Mouse (Mus musculus) heart, adult 2 months (tissue): Measurements from ENCODE around the gene 1700023F06Rik. TPM values are rescaled to one million over a fixed set of nuclear protein-coding genes. Genes with fewer than 3 reads are reported as not detected.

Experiments used
- DNase-seq, 2 experiments: peaks; one replicate each; pipeline ENCODE4 v3.0.0; 2021
- H3K27ac ChIP-seq: fragments of 200-600 bp; 2 replicates; pipeline ENCODE4 v1.8.1; 2022
- H3K27me3 ChIP-seq: fragments of 200-500 bp; 2 replicates; pipeline ENCODE4 v1.6.1; 2012; ENCODE audit warnings: mild to moderate bottlenecking, low read length, inconsistent platforms, mixed read lengths; ENCODE audit not compliant: control insufficient read depth, insufficient read depth
- H3K36me3 ChIP-seq: fragments of 200-500 bp; 2 replicates; pipeline ENCODE4 v1.6.1; 2012; ENCODE audit warnings: low read length, inconsistent platforms; ENCODE audit not compliant: control insufficient read depth, insufficient read depth
- H3K4me1 ChIP-seq: fragments of 200-500 bp; 2 replicates; pipeline ENCODE4 v1.6.1; 2011; ENCODE audit warnings: low read length; ENCODE audit not compliant: control insufficient read depth, insufficient read depth
- H3K4me3 ChIP-seq: fragments of 200-600 bp; 2 replicates; pipeline ENCODE4 v1.8.1; 2022
- H3K79me2 ChIP-seq: fragments of 200-500 bp; replicated peaks from 2 replicates; pipeline ENCODE4 v1.6.1; 2012; ENCODE audit warnings: mild to moderate bottlenecking, inconsistent platforms, low read length, moderate library complexity, mixed read lengths; ENCODE audit not compliant: control insufficient read depth, insufficient read depth
- H3K9ac ChIP-seq: fragments of 200-500 bp; 2 replicates; pipeline ENCODE4 v1.6.1; 2012; ENCODE audit warnings: low read depth, mild to moderate bottlenecking, control low read depth, inconsistent platforms, low read length, mixed read lengths
- CTCF ChIP-seq: fragments of 200-600 bp; IDR thresholded peaks from 2 replicates; pipeline ENCODE4 v1.8.1; 2022; ENCODE audit warnings: antibody characterized with exemption, mild to moderate bottlenecking, moderate library complexity
- EP300 ChIP-seq: fragments of 200-500 bp; IDR thresholded peaks from 2 replicates; pipeline ENCODE4 v1.6.1; 2011; ENCODE audit warnings: low read depth, low read length, control low read depth; ENCODE audit not compliant: insufficient read depth
- POLR2A ChIP-seq: fragments of 200-500 bp; IDR thresholded peaks from 2 replicates; pipeline ENCODE4 v1.6.1; 2011; ENCODE audit warnings: mild to moderate bottlenecking, low read depth, low read length, control low read depth; ENCODE audit not compliant: insufficient read depth
- WGBS: fragments of 180-500 bp; shearing (Covaris S2); methylation state at CpG from one replicate; pipeline ENCODE4 v1.1.7; 2018; 5-methylcytosine and 5-hydroxymethylcytosine counted together
- intact Hi-C: fragments of 180-260 bp; cut with DNase I; formaldehyde crosslinking; loops from one replicate; pipeline ENCODE4 v1.15.1; 2025
- polyA plus RNA-seq: library from polyadenylated mRNA; depleted of rRNA; stranded (reverse); fragments of >200 nt; gene quantifications from 2 replicates; pipeline ENCODE4 v1.2.3, GENCODE M21; 2012
- total RNA-seq, 2 experiments: library from RNA; stranded (reverse); gene quantifications; 2 replicates each; pipeline ENCODE4 v1.2.3; 2021

1700023F06Rik gene
- total and polyA plus RNA-seq, 3 experiments = 0.21 TPM; not detected in 2

GRCm38 (mm10) chr11:103192230-103192955 lies 16.0 kb downstream of the 1700023F06Rik start:
- TF ChIP-seq CTCF (no peak), EP300 (no peak), POLR2A (no peak)
- DNase-seq = peak in 1 of 2 experiments; percentile 18
- no peak overlapping the region for H3K9ac ChIP-seq
- no peaks in the 10 kb centered on the region for H3K36me3 ChIP-seq
- 55% methylated on average over 28 of the region's 28 CpGs for WGBS
- H3K4me3 ChIP-seq = no peak overlapping the region
- H3K4me1 ChIP-seq = no peaks in the 10 kb centered on the region
- no peaks in the 10 kb centered on the region; the same call in 1 of the 2 replicates for H3K27me3 ChIP-seq
- H3K79me2 ChIP-seq = no peaks in the 10 kb centered on the region
- no peak overlapping the region for H3K27ac ChIP-seq
- intact Hi-C loops = no loop called here

DNA sequence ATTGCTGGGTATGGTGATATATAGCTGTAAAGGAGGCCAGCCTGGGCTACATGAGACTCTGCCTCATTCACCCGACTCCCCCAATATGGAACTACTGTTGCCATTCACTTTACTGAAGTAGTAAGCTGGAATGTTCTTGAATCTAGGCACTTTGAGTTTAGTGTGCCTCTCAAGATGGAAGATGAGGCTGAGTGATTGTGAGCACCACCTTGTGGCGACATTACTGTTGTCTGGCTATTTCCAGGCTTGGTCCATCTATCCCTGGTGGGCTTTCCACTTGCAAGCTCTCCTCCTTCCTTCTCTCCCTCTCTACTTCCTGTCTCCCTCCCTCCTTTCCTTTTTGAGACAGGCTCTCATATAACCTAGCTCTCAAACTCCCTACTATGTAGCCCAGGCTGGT lies 23.5 kb downstream of the 1700023F06Rik start:
- Histone ChIP-seq H3K4me1 (no peaks in the 10 kb centered on the region), H3K9ac (no peak overlapping the region), H3K27me3 (no peaks in the 10 kb centered on the region), H3K27ac (no peak overlapping the region), H3K4me3 (no peak overlapping the region), H3K79me2 (no peaks in the 10 kb centered on the region), H3K36me3 (no peaks in the 10 kb centered on the region)
- intact Hi-C loops = loop anchor here (1.0 to 10.0 kb wide), 2 partner anchors 17 to 370 kb away; no protein-coding TSS in a partner anchor
- peak; percentile 41 to 62 for DNase-seq
- TF ChIP-seq EP300 (no peak), CTCF (peak; percentile 81)
- 40% methylated on average over 2 of the region's 2 CpGs for WGBS

DNA sequence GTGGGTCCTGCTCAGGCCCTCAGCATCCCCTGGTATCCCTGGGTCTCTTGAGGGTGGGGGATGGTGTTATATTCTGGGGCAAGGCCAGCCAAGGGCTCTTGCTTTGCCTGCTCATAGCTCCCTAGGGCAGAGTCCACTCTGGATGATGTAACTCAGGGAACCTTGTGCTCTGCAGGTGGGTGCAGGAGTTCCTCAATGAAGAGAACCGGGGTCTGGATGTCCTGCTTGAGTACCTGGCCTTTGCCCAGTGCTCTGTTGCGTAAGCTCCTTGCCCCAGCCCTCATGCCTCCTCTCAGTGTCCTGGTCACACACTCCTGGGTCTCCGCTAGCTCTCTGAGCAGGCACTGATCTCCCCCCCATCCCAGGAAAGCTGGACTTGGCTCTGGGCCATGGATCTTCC lies 26.4 kb downstream of the 1700023F06Rik start:
- peaks cover 7% of the 10 kb centered on the region for H3K4me1 ChIP-seq
- H3K27ac ChIP-seq = no peak overlapping the region
- H3K79me2 ChIP-seq = no peaks in the 10 kb centered on the region; the same call in 1 of the 2 replicates
- H3K36me3 ChIP-seq = no peaks in the 10 kb centered on the region
- peak in 1 of 2 experiments; percentile 20 for DNase-seq
- H3K27me3 ChIP-seq = no peaks in the 10 kb centered on the region
- 85% methylated on average over 3 of the region's 3 CpGs for WGBS
- intact Hi-C loops = loop anchor here (10.0 kb wide), 1 partner anchor 373 kb away; no protein-coding TSS in a partner anchor
- TF ChIP-seq EP300 (no peak), POLR2A (no peak), CTCF (no peak)
- no peak overlapping the region for H3K9ac ChIP-seq
- no peak overlapping the region for H3K4me3 ChIP-seq

- no peak for DNase-seq
- no peak overlapping the region for H3K27ac ChIP-seq
- no peaks in the 10 kb centered on the region; the same call in 1 of the 2 replicates for H3K79me2 ChIP-seq
- WGBS = 74% methylated on average over 9 of the region's 9 CpGs
- H3K36me3 ChIP-seq = no peaks in the 10 kb centered on the region
- H3K4me3 ChIP-seq = no peak overlapping the region
- no peak overlapping the region for H3K9ac ChIP-seq
- H3K27me3 ChIP-seq = no peaks in the 10 kb centered on the region
- intact Hi-C loops = loop anchor here (10.0 kb wide), 1 partner anchor 373 kb away; no protein-coding TSS in a partner anchor
- peaks cover 12% of the 10 kb centered on the region for H3K4me1 ChIP-seq
- no peak for TF ChIP-seq EP300
- no peak for TF ChIP-seq CTCF
- TF ChIP-seq POLR2A = no peak
These were observed 27.0 kb downstream of the 1700023F06Rik start for GRCm38 (mm10) chr11:103181349-103181748.

GRCm38 (mm10) chr11:103180426-103180825 lies 27.9 kb downstream of the 1700023F06Rik start:
- intact Hi-C loops = loop anchor here (10.0 kb wide), 1 partner anchor 374 kb away; no protein-coding TSS in a partner anchor
- TF ChIP-seq CTCF (no peak), POLR2A (no peak), EP300 (no peak)
- Histone ChIP-seq H3K36me3 (no peaks in the 10 kb centered on the region), H3K27ac (no peak overlapping the region), H3K9ac (no peak overlapping the region), H3K79me2 (no peaks in the 10 kb centered on the region; the same call in 1 of the 2 replicates), H3K27me3 (no peaks in the 10 kb centered on the region), H3K4me1 (peaks cover 15% of the 10 kb centered on the region), H3K4me3 (no peak overlapping the region)
- peak in 1 of 2 experiments; percentile 2 for DNase-seq
- WGBS = 52% methylated on average over 1 of the region's 1 CpGs

- DNase-seq = peak; percentile 2 to 25
- WGBS = 95% methylated on average over 8 of the region's 8 CpGs
- no peak overlapping the region for H3K27ac ChIP-seq
These were observed 29.6 kb downstream of the 1700023F06Rik start for GRCm38 (mm10) chr11:103178748-103179147.

More at GRCm38 (mm10) chr11:103178748-103179147, 29.6 kb downstream of the 1700023F06Rik start:
- intact Hi-C loops = no loop called here
- Histone ChIP-seq H3K27me3 (no peaks in the 10 kb centered on the region), H3K4me1 (peaks cover 19% of the 10 kb centered on the region), H3K36me3 (no peaks in the 10 kb centered on the region), H3K79me2 (no peaks in the 10 kb centered on the region; the same call in 1 of the 2 replicates), H3K4me3 (no peak overlapping the region), H3K9ac (no peak overlapping the region)
- TF ChIP-seq CTCF (no peak), EP300 (no peak), POLR2A (no peak)
